Mouse (Mus musculus) lung, adult 10 weeks (tissue): ENCODE results near the gene Pms2. TPM values are rescaled to one million over a fixed set of nuclear protein-coding genes. Genes with fewer than 3 reads are reported as not detected.

ENCODE experiments used
- polyA plus RNA-seq: library from polyadenylated mRNA; stranded (reverse); fragments of 350-450 nt; fragmentation: Illumina TruSeq; extraction: RNeasy Lipid Tissue Mini Kit (QIAGEN cat#74804); gene quantifications from one replicate; pipeline ENCODE4 v1.2.3, GENCODE M21; 2014; ENCODE audit warnings: low read depth, low replicate concordance; ENCODE audit not compliant: insufficient read depth

Pms2 gene
- 3.5 TPM for polyA plus RNA-seq

GRCm38 (mm10) chr5:143909417-143910400 lies at the start of gene Pms2, which contains the start of gene Aimp2:
Gene Pms2, plus strand, starts transcription at chr5:143909964.
Gene Aimp2, minus strand, starts transcription at chr5:143909847.

GRCm38 (mm10) chr5:143897635-143898330 lies 12.0 kb upstream of the Pms2 start, which contains the start of gene Ankrd61:
Gene Ankrd61, minus strand, starts transcription at chr5:143897685.

GRCm38 (mm10) chr5:143927875-143928274 lies 18.1 kb downstream of the Pms2 start, which contains the start of gene Gm42421:
Gene Gm42421, plus strand, starts transcription at chr5:143928175.

GRCm38 (mm10) chr5:143932831-143933230 lies 23.1 kb downstream of the Pms2 start, which contains the start of gene Rsph10b:
Gene Rsph10b, plus strand, starts transcription at chr5:143933035.

Other genes with a start within 250 kb of the Pms2 start
- 3.4 TPM for gene Usp42, start 177.7 kb upstream of the Pms2 start, polyA plus RNA-seq
- gene Eif2ak1, start 92.2 kb upstream of the Pms2 start, polyA plus RNA-seq, result 13.3 TPM
- gene Ankrd61, start 12.3 kb upstream of the Pms2 start, polyA plus RNA-seq, result not detected
- 25.0 TPM for gene Aimp2, start 117 bp upstream of the Pms2 start, polyA plus RNA-seq
- not detected for gene Gm42421, start 18.2 kb downstream of the Pms2 start, polyA plus RNA-seq
- 8.4 TPM for gene Rsph10b, start 23.1 kb downstream of the Pms2 start, polyA plus RNA-seq
- gene Ccz1, start 104.9 kb downstream of the Pms2 start, polyA plus RNA-seq, result 53.8 TPM
- gene Ocm, start 116.7 kb downstream of the Pms2 start, polyA plus RNA-seq, result not detected
- gene Lmtk2, start 190.5 kb downstream of the Pms2 start, polyA plus RNA-seq, result 6.6 TPM